Mouse (Mus musculus): ENCODE results near the gene Csad. TPM values are rescaled to one million over a fixed set of nuclear protein-coding genes. Genes with fewer than 3 reads are reported as not detected.
A peak's percentile ranks its signal among the peaks of the same experiment; 100 is the strongest.

Csad gene
- polyA plus RNA-seq, 1 experiment from 2014 or later = 64.3 TPM

GRCm38 (mm10) chr15:102149561-102149960 lies 55.0 kb downstream of the Csad start:
- peak overlapping the region; percentile 26; the same call in 1 of the 2 replicates for H3K27ac ChIP-seq

GRCm38 (mm10) chr15:102147674-102148402 lies 56.7 kb downstream of the Csad start:
- H3K27ac ChIP-seq = no peak overlapping the region
- H3K27me3 ChIP-seq (replicated peaks) = peaks cover 19% of the 10 kb centered on the region
- no peak overlapping the region for H3K4me2 ChIP-seq
- 64% methylated on average over 16 of the region's 16 CpGs for WGBS
- no peaks in the 10 kb centered on the region for H3K36me3 ChIP-seq
- H3K4me3 ChIP-seq (replicated peaks) = no peak overlapping the region
- H3K9ac ChIP-seq = no peak overlapping the region
- H3K9me3 ChIP-seq = no peaks in the 10 kb centered on the region
- peaks cover 31% of the 10 kb centered on the region for H3K4me1 ChIP-seq
- no peak for ATAC-seq (ENCODE audit: insufficient read depth, low FRiP score, low read depth)

More at GRCm38 (mm10) chr15:102149561-102149960, 55.0 kb downstream of the Csad start:
- H3K4me1 ChIP-seq = peaks cover 19% of the 10 kb centered on the region
- H3K36me3 ChIP-seq = no peaks in the 10 kb centered on the region
- no peak overlapping the region for H3K4me2 ChIP-seq
- peaks cover 14% of the 10 kb centered on the region for H3K27me3 ChIP-seq (replicated peaks)
- H3K9me3 ChIP-seq = no peaks in the 10 kb centered on the region
- H3K9ac ChIP-seq = no peak overlapping the region
- WGBS = 47% methylated on average over 4 of the region's 4 CpGs
- H3K4me3 ChIP-seq (replicated peaks) = no peak overlapping the region
- ATAC-seq (ENCODE audit: insufficient read depth, low FRiP score, low read depth) = no peak

GRCm38 (mm10) chr15:102146882-102147281 lies 57.6 kb downstream of the Csad start:
- ATAC-seq (ENCODE audit: insufficient read depth, low FRiP score, low read depth) = no peak
- Histone ChIP-seq H3K4me1 (peaks cover 31% of the 10 kb centered on the region), H3K4me3 (replicated peaks) (no peak overlapping the region), H3K9me3 (no peaks in the 10 kb centered on the region), H3K36me3 (no peaks in the 10 kb centered on the region), H3K27me3 (replicated peaks) (peaks cover 19% of the 10 kb centered on the region), H3K9ac (no peak overlapping the region), H3K27ac (no peak overlapping the region), H3K4me2 (no peak overlapping the region)
- WGBS = 3% methylated on average over 1 of the region's 1 CpGs

GRCm38 (mm10) chr15:102146089-102146488 lies 58.4 kb downstream of the Csad start:
- no peak overlapping the region for H3K4me3 ChIP-seq (replicated peaks)
- no peak for ATAC-seq (ENCODE audit: insufficient read depth, low FRiP score, low read depth)
- H3K4me2 ChIP-seq = no peak overlapping the region
- 74% methylated on average over 5 of the region's 5 CpGs for WGBS
- no peak overlapping the region for H3K9ac ChIP-seq
- H3K36me3 ChIP-seq = no peaks in the 10 kb centered on the region
- peaks cover 28% of the 10 kb centered on the region for H3K4me1 ChIP-seq
- H3K27me3 ChIP-seq (replicated peaks) = peaks cover 19% of the 10 kb centered on the region
- H3K9me3 ChIP-seq = no peaks in the 10 kb centered on the region
- no peak overlapping the region for H3K27ac ChIP-seq

GRCm38 (mm10) chr15:102145330-102145729 lies 59.2 kb downstream of the Csad start:
- Histone ChIP-seq H3K9me3 (no peaks in the 10 kb centered on the region), H3K27ac (no peak overlapping the region), H3K27me3 (replicated peaks) (peaks cover 19% of the 10 kb centered on the region), H3K9ac (no peak overlapping the region), H3K4me2 (no peak overlapping the region), H3K36me3 (no peaks in the 10 kb centered on the region), H3K4me3 (replicated peaks) (no peak overlapping the region), H3K4me1 (peaks cover 22% of the 10 kb centered on the region)
- ATAC-seq (ENCODE audit: insufficient read depth, low FRiP score, low read depth) = no peak; the same call in 1 of the 2 replicates
- WGBS = 79% methylated on average over 10 of the region's 10 CpGs

- 17% methylated on average over 19 of the region's 19 CpGs for whole genome bisulfite sequencing
- peak overlapping the region; percentile 26 for H3K4me3 ChIP-seq (replicated peaks)
- no peak for ATAC-seq (ENCODE audit: insufficient read depth, low FRiP score, low read depth)
- peak overlapping the region; percentile 45 for H3K4me2 ChIP-seq
- no peaks in the 10 kb centered on the region for H3K9me3 ChIP-seq
- H3K27ac ChIP-seq = no peak overlapping the region
- peaks cover 19% of the 10 kb centered on the region for H3K27me3 ChIP-seq (replicated peaks)
- peaks cover 18% of the 10 kb centered on the region for H3K4me1 ChIP-seq
- no peak overlapping the region for H3K9ac ChIP-seq
- H3K36me3 ChIP-seq = no peaks in the 10 kb centered on the region
Measured at GRCm38 (mm10) chr15:102144726-102145125, 59.8 kb downstream of the Csad start.

- H3K9ac ChIP-seq = no peak within 1 kb of the TSS
- no peaks in the 10 kb centered on the region for H3K36me3 ChIP-seq
- no peak for ATAC-seq (ENCODE audit: insufficient read depth, low FRiP score, low read depth)
- 10% methylated on average over 22 of the region's 22 CpGs for WGBS
- peak within 1 kb of the TSS; percentile 26 for H3K4me3 ChIP-seq (replicated peaks)
- H3K27me3 ChIP-seq (replicated peaks) = peaks cover 19% of the 10 kb centered on the region
- peak within 1 kb of the TSS; percentile 45 for H3K4me2 ChIP-seq
- peaks cover 18% of the 10 kb centered on the region for H3K4me1 ChIP-seq
- no peaks in the 10 kb centered on the region for H3K9me3 ChIP-seq
- no peak within 1 kb of the TSS for H3K27ac ChIP-seq
Measured at GRCm38 (mm10) chr15:102144274-102144711, 60.2 kb downstream of the Csad start, which contains the start of gene Igfbp6. Igfbp6 (plus strand) TSS chr15:102144362.

- no peak overlapping the region for H3K4me2 ChIP-seq
- H3K9ac ChIP-seq = no peak overlapping the region
- no peak overlapping the region for H3K4me3 ChIP-seq (replicated peaks)
- H3K36me3 ChIP-seq = no peaks in the 10 kb centered on the region
- no peak overlapping the region for H3K27ac ChIP-seq
- H3K27me3 ChIP-seq (replicated peaks) = peaks cover 19% of the 10 kb centered on the region
- H3K9me3 ChIP-seq = no peaks in the 10 kb centered on the region
- ATAC-seq (ENCODE audit: insufficient read depth, low FRiP score, low read depth) = no peak
- 48% methylated on average over 23 of the region's 23 CpGs for WGBS
- peaks cover 18% of the 10 kb centered on the region for H3K4me1 ChIP-seq
Measured at GRCm38 (mm10) chr15:102142914-102143912, 61.3 kb downstream of the Csad start.

GRCm38 (mm10) chr15:102141120-102141519 lies 63.4 kb downstream of the Csad start:
- Histone ChIP-seq H3K4me2 (no peak overlapping the region), H3K4me3 (replicated peaks) (no peak overlapping the region), H3K27me3 (replicated peaks) (peaks cover 19% of the 10 kb centered on the region), H3K27ac (no peak overlapping the region), H3K36me3 (no peaks in the 10 kb centered on the region), H3K9me3 (no peaks in the 10 kb centered on the region), H3K4me1 (peaks cover 26% of the 10 kb centered on the region), H3K9ac (no peak overlapping the region)
- ATAC-seq (ENCODE audit: insufficient read depth, low FRiP score, low read depth) = no peak
- WGBS = 83% methylated on average over 5 of the region's 5 CpGs

- peak within 1 kb of the TSS; percentile 89 for H3K4me3 ChIP-seq (replicated peaks)
- peak; percentile 99 for ATAC-seq (ENCODE audit: insufficient read depth, low FRiP score, low read depth)
- H3K4me1 ChIP-seq = peaks cover 16% of the 10 kb centered on the region
- H3K9ac ChIP-seq = peak within 1 kb of the TSS; percentile 77
- H3K4me2 ChIP-seq = peak within 1 kb of the TSS; percentile 83
- no peaks in the 10 kb centered on the region for H3K27me3 ChIP-seq (replicated peaks)
- WGBS = under 1% methylated on average over 50 of the region's 50 CpGs
- H3K9me3 ChIP-seq = no peaks in the 10 kb centered on the region
- H3K27ac ChIP-seq = peak within 1 kb of the TSS; percentile 80
- 0 out of 2 replicates have a peak, but pooled peaks cover 9% of the 10 kb centered on the region for H3K36me3 ChIP-seq
Measured at GRCm38 (mm10) chr15:102136129-102136758, 68.3 kb downstream of the Csad start, which contains the start of gene Spryd3. Spryd3 (minus strand) TSS chr15:102136234.

- H3K4me1 ChIP-seq = peaks cover 16% of the 10 kb centered on the region
- H3K9me3 ChIP-seq = no peaks in the 10 kb centered on the region
- no peaks in the 10 kb centered on the region for H3K27me3 ChIP-seq (replicated peaks)
- peak overlapping the region; percentile 77 for H3K9ac ChIP-seq
- H3K36me3 ChIP-seq = peaks cover 15% of the 10 kb centered on the region; the same call in 1 of the 2 replicates
- peak overlapping the region; percentile 76 for H3K27ac ChIP-seq
- WGBS = 2% methylated on average over 34 of the region's 35 CpGs
- H3K4me3 ChIP-seq (replicated peaks) = peak overlapping the region; percentile 89
- peak overlapping the region; percentile 83 for H3K4me2 ChIP-seq
- ATAC-seq (ENCODE audit: insufficient read depth, low FRiP score, low read depth) = no peak; the same call in 1 of the 2 replicates
Measured at GRCm38 (mm10) chr15:102135522-102136128, 68.9 kb downstream of the Csad start.
